Mouse (Mus musculus): ENCODE measurements around the gene Srsf4. TPM values are rescaled to one million over a fixed set of nuclear protein-coding genes. Genes with fewer than 3 reads are reported as not detected.

Srsf4 gene
- polyA plus RNA-seq, 1 experiment from 2014 or later: 49.5 TPM

DNA sequence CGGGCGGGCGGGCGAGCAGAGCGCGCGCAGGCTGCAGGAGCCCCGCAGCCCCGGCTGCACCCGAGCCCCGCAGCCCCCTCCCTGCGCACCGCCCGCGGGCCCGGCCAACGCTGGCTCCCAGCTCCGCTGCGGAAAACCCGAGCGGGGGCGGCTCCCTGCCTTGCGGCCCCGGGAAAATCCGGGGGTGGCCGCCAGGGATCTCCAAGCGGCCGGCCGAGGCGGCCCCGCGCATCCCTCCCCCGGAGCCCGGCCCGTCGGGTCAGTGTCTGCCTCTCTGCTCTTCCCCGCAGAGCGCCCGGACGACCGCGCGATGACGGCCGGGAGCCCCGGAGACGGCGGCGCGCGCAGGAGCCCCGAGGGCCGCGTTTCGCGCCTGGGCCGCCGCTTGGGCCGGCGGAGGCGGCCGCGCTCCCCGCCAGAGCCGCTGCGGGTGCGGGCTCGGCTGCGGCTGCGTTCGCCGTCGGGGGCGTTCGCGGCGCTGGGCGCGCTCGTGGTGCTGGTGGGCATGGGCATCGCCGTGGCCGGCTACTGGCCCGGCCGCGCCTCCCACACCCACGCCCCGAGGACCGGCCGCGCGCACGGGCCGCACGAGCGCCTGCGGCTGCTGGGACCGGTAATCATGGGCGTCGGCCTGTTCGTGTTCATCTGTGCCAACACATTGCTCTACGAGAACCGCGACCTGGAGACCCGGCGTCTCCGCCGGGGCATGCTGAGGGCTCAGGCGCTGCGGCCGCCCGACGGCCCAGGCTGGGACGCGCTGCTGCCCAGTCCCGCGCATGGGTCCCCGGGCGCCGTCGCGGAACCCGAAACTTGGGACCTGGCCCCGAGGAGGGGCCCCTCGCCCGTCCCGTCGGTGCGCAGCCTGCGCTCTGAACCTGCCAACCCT is 48.3 kb downstream of the Srsf4 start, which contains the start of gene Tmem200b:
TSS of gene Tmem200b (plus strand) at position 311 of the 886 bp plus-strand sequence.
- TF ChIP-seq CTCF (IDR thresholded peaks at IDR 0.05): no peak
- H3K27me3 ChIP-seq: no peaks in the 10 kb centered on the region
- ChIA-PET CTCF (no interaction called here), POLR2A (no interaction called here)
- in situ Hi-C loops (cut with MboI; ENCODE audit: low pct_unique_long_range_greater_than_20kb): no loop called here
- DNase-seq (ENCODE audit: low read depth, low spot score): no peak
- ATAC-seq: no peak

GRCm38 (mm10) chr4:131922404-131922803 is 49.0 kb downstream of the Srsf4 start:
- no peaks in the 10 kb centered on the region for H3K27me3 ChIP-seq
- DNase-seq (ENCODE audit: low read depth, low spot score) (no peak), ATAC-seq (no peak)
- no peak for TF ChIP-seq CTCF (IDR thresholded peaks at IDR 0.05)
- CTCF ChIA-PET: no interaction called here
- POLR2A ChIA-PET: no interaction called here
- in situ Hi-C loops (cut with MboI; ENCODE audit: low pct_unique_long_range_greater_than_20kb): no loop called here

- no peak for TF ChIP-seq CTCF (IDR thresholded peaks at IDR 0.05)
- no peak for DNase-seq (ENCODE audit: low read depth, low spot score)
- ChIA-PET POLR2A (no interaction called here), CTCF (no interaction called here)
- no peaks in the 10 kb centered on the region for H3K27me3 ChIP-seq
- in situ Hi-C loops (cut with MboI; ENCODE audit: low pct_unique_long_range_greater_than_20kb): no loop called here
- no peak for ATAC-seq
Measured at GRCm38 (mm10) chr4:131924096-131924810, 50.8 kb downstream of the Srsf4 start.

GRCm38 (mm10) chr4:131929146-131929545 is 55.7 kb downstream of the Srsf4 start:
- TF ChIP-seq CTCF (IDR thresholded peaks at IDR 0.05): no peak
- in situ Hi-C loops (cut with MboI; ENCODE audit: low pct_unique_long_range_greater_than_20kb): no loop called here
- ChIA-PET POLR2A (no interaction called here), CTCF (interaction anchor here (1.2 to 1.6 kb wide), 2 partner anchors 27 to 30 kb away, joined by 3 to 5 read pairs; no protein-coding TSS in a partner anchor)
- ATAC-seq (no peak), DNase-seq (ENCODE audit: low read depth, low spot score) (no peak)
- H3K27me3 ChIP-seq: no peaks in the 10 kb centered on the region

DNA sequence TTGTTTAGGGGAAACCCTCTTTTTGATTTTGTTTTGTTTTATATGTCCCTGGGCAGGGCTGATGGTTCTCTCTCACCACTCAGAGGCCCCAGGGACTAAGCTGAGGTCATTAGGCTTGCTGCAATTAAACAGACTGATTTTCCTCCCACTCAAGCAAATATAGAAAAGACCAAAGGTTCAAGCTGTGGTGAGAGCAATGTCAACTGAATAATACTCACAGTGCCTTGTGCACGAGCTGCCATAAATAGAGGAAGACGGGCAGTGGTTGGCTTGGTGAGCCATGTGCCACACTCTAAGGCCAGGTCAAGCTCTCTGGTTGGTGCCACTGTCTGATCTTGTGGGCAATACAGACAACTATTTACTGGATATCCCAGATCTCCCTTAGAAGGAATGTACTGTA is 66.0 kb downstream of the Srsf4 start:
- TF ChIP-seq CTCF (IDR thresholded peaks at IDR 0.05): no peak
- in situ Hi-C loops (cut with MboI; ENCODE audit: low pct_unique_long_range_greater_than_20kb): no loop called here
- H3K27me3 ChIP-seq: no peaks in the 10 kb centered on the region
- ATAC-seq: no peak
- ChIA-PET CTCF (interaction anchor here (1.2 to 1.3 kb wide), 2 partner anchors 9 to 57 kb away, joined by 3 read pairs; no protein-coding TSS in a partner anchor), POLR2A (no interaction called here)
- no peak for DNase-seq (ENCODE audit: low read depth, low spot score)

DNA sequence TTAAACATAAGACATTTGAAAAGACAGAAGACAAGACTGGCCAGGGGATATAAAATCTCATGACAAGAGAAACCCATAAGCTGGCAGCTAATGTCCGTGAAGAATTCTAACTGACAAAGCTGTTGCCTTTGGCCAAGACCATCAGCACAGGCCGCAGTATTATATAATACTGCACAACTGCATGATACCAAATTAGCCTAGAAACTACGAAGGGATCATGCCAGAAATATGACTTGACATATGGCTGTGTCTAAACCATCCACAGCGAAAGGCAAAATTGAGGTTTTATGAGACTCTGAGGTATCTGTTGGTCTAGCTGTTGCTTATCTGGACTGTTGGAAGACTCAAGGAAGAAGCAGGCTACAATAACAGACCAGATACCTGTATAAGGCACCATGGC is 67.4 kb downstream of the Srsf4 start:
- TF ChIP-seq CTCF (IDR thresholded peaks at IDR 0.05): no peak
- POLR2A ChIA-PET: no interaction called here
- no peak for DNase-seq (ENCODE audit: low read depth, low spot score)
- no peak for ATAC-seq
- in situ Hi-C loops (cut with MboI; ENCODE audit: low pct_unique_long_range_greater_than_20kb): no loop called here
- H3K27me3 ChIP-seq: no peaks in the 10 kb centered on the region
- CTCF ChIA-PET: no interaction called here

- no peak for DNase-seq (ENCODE audit: low read depth, low spot score)
- CTCF ChIA-PET: interaction anchor here (2.1 kb wide), 1 partner anchor 14 kb away, joined by 6 read pairs; no protein-coding TSS in a partner anchor
- ATAC-seq: no peak
- in situ Hi-C loops (cut with MboI; ENCODE audit: low pct_unique_long_range_greater_than_20kb): no loop called here
- POLR2A ChIA-PET: interaction anchor here (1.2 to 1.8 kb wide), 2 partner anchors 9 to 11 kb away, joined by 3 to 6 read pairs; no protein-coding TSS in a partner anchor
- TF ChIP-seq CTCF (IDR thresholded peaks at IDR 0.05): no peak
- no peaks in the 10 kb centered on the region for H3K27me3 ChIP-seq
Measured at GRCm38 (mm10) chr4:131947848-131948247, 74.4 kb downstream of the Srsf4 start.

DNA sequence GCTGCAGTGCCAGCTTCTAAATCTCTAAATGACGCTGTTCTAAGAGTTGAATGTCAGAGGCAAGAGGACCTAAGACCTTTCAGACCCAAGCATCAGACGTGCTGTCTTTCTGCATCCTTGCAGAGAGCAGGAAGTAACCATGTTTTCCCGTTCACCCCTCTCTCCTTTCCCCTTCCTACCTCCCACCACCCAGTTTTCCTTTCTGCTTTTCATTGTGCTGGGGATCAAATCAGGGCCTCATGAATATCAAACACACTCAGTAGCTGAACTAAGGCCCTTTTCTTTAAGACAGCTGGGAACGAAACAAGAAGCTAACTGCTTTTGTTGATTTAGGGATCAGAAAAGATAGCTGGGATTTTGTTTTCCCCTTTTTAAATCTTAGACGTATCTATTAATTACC is 76.5 kb downstream of the Srsf4 start:
- POLR2A ChIA-PET: no interaction called here
- in situ Hi-C loops (cut with MboI; ENCODE audit: low pct_unique_long_range_greater_than_20kb): no loop called here
- CTCF ChIA-PET: interaction anchor here (0.9 to 2.1 kb wide), 3 partner anchors 12 to 18 kb away, joined by 3 to 6 read pairs (median 3); no protein-coding TSS in a partner anchor

GRCm38 (mm10) chr4:131950657-131951056 is 77.2 kb downstream of the Srsf4 start:
- no peak for TF ChIP-seq CTCF (IDR thresholded peaks at IDR 0.05)
- CTCF ChIA-PET: interaction anchor here (0.9 kb wide), 1 partner anchor 15 kb away, joined by 3 read pairs; no protein-coding TSS in a partner anchor
- DNase-seq (ENCODE audit: low read depth, low spot score) (no peak), ATAC-seq (no peak)
- POLR2A ChIA-PET: no interaction called here
- in situ Hi-C loops (cut with MboI; ENCODE audit: low pct_unique_long_range_greater_than_20kb): no loop called here
- H3K27me3 ChIP-seq: no peaks in the 10 kb centered on the region

More for the DNA sequence above, 76.5 kb downstream of the Srsf4 start:
- DNase-seq (ENCODE audit: low read depth, low spot score): no peak
- no peaks in the 10 kb centered on the region for H3K27me3 ChIP-seq
- no peak for TF ChIP-seq CTCF (IDR thresholded peaks at IDR 0.05)
- ATAC-seq: no peak

Other genes starting within 250 kb of the Srsf4 start
- gene Ptpru, start 35.3 kb upstream of the Srsf4 start, polyA plus RNA-seq (2021): 0.63 TPM
- 17.0 TPM for gene Mecr, start 30.1 kb upstream of the Srsf4 start, polyA plus RNA-seq (2021)
- gene Tmem200b, start 48.2 kb downstream of the Srsf4 start, polyA plus RNA-seq (2021): not detected
- 0.21 TPM for gene Gm10300, start 201.1 kb downstream of the Srsf4 start, polyA plus RNA-seq (2021)
- 53.5 TPM for gene Epb41, start 201.7 kb downstream of the Srsf4 start, polyA plus RNA-seq (2021)

Measured in Patski (cell line).